Mouse (Mus musculus) lung, embryonic 16.5 days (tissue): Measurements from ENCODE around the gene Gm9903. TPM values are rescaled to one million over a fixed set of nuclear protein-coding genes. Genes with fewer than 3 reads are reported as not detected.
A peak's percentile ranks its signal among the peaks of the same experiment; 100 is the strongest.

Experiments
- ATAC-seq: fragments of 200-750 bp; cut with Nextera tagmentation; 2 replicates; pipeline ENCODE4 v1.8.0; 2017; ENCODE audit warnings: low read depth, mild to moderate bottlenecking, moderate library complexity
- H3K27ac ChIP-seq: fragments of 300-500 bp; sonication (generic); 2 replicates; pipeline ENCODE4 v1.5.1; 2014; ENCODE audit warnings: mild to moderate bottlenecking, control low read depth, low read length
- H3K27me3 ChIP-seq: fragments of 300-500 bp; sonication (generic); 2 replicates; pipeline ENCODE4 v1.6.1; 2014; ENCODE audit warnings: low read depth, low read length, mixed read lengths; ENCODE audit not compliant: control insufficient read depth, insufficient read depth
- H3K36me3 ChIP-seq: fragments of 300-500 bp; sonication (generic); 2 replicates; pipeline ENCODE4 v1.6.1; 2014; ENCODE audit warnings: low read length; ENCODE audit not compliant: control insufficient read depth, insufficient read depth
- H3K4me1 ChIP-seq: fragments of 300-500 bp; sonication (generic); replicated peaks from 2 replicates; pipeline ENCODE4 v1.6.1; 2014; ENCODE audit warnings: low read length, mixed read lengths; ENCODE audit not compliant: control insufficient read depth, insufficient read depth
- H3K4me2 ChIP-seq: fragments of 300-500 bp; sonication (generic); 2 replicates; pipeline ENCODE4 v1.6.1; 2014; ENCODE audit warnings: low read depth, low read length, control low read depth
- H3K4me3 ChIP-seq: fragments of 300-500 bp; sonication (generic); 2 replicates; pipeline ENCODE4 v1.5.1; 2014; ENCODE audit warnings: mild to moderate bottlenecking, low read length, control low read depth
- H3K9ac ChIP-seq: fragments of 300-500 bp; sonication (generic); 2 replicates; pipeline ENCODE4 v1.6.1; 2014; ENCODE audit warnings: low read length, control low read depth
- H3K9me3 ChIP-seq: fragments of 300-500 bp; sonication (generic); 2 replicates; pipeline ENCODE4 v1.6.1; 2016; ENCODE audit warnings: low read length; ENCODE audit not compliant: control insufficient read depth
- WGBS: fragments of 180-500 bp; shearing (Covaris S2); extraction: QIAGEN DNeasy Blood & Tissue Kit; methylation state at CpG from one replicate; pipeline ENCODE4 v1.1.7; 2014; 5-methylcytosine and 5-hydroxymethylcytosine counted together
- polyA plus RNA-seq: library from polyadenylated mRNA; unstranded; fragments of >200 nt; fragmentation: Nextera tagmentation; extraction: Ambion mirVana; gene quantifications from 2 replicates; pipeline ENCODE4 v1.2.1, GENCODE M21; 2015

Gm9903 gene
- polyA plus RNA-seq, 1 experiment from 2014 or later, result 0.16 TPM

DNA sequence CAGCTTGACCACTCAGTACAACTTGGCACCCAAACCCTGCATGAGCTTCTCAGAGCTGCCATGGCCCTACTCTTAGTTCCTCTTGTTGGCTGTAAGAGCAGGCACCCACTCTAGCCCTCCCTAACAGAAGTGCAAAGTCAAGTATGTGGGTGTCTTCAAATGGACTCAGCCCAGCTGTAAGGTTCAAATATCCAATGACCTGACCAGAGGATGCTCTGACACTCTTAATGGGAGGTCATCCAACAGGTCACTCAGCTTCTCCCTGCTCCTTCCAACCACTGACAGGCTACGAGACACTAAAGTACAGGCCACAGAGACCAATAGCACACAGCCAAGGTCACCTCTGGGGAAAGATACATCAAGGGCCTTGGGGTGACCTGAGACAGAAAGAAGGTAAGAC, 20.5 kb upstream of the Gm9903 start:
- Histone ChIP-seq H3K9ac (no peak overlapping the region), H3K4me1 (no peaks in the 10 kb centered on the region), H3K4me2 (no peak overlapping the region), H3K27ac (no peak overlapping the region), H3K4me3 (no peak overlapping the region), H3K27me3 (no peaks in the 10 kb centered on the region), H3K36me3 (peaks cover 7% of the 10 kb centered on the region; the same call in 1 of the 2 replicates), H3K9me3 (no peaks in the 10 kb centered on the region)
- ATAC-seq, result no peak
- WGBS, result 74% methylated on average over 1 of the region's 1 CpGs

DNA sequence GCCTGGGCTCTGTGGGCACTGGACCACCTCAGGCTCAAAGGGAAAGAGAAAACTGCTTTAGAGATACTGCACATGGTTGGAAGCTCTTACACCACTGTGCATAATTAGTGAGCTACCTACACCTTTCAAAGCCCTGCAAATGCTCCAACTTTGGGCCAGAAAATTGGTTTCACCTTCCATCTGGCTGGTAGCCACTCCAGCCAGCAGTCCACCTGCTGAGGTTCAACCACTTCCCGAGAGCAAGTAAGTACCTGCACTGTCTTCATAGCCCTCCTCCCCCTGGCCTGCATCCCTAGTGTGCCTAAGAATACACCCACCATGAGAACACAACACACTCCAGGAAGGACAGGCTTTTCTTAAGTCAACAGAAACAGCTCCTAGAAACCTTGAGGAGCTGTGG, 17.9 kb upstream of the Gm9903 start:
- 86% methylated on average over 1 of the region's 1 CpGs for WGBS
- Histone ChIP-seq H3K9me3 (no peaks in the 10 kb centered on the region), H3K9ac (no peak overlapping the region), H3K4me3 (no peak overlapping the region), H3K27ac (no peak overlapping the region), H3K4me1 (no peaks in the 10 kb centered on the region), H3K27me3 (no peaks in the 10 kb centered on the region), H3K36me3 (peaks cover 10% of the 10 kb centered on the region; the same call in 1 of the 2 replicates), H3K4me2 (no peak overlapping the region)
- no peak for ATAC-seq

DNA sequence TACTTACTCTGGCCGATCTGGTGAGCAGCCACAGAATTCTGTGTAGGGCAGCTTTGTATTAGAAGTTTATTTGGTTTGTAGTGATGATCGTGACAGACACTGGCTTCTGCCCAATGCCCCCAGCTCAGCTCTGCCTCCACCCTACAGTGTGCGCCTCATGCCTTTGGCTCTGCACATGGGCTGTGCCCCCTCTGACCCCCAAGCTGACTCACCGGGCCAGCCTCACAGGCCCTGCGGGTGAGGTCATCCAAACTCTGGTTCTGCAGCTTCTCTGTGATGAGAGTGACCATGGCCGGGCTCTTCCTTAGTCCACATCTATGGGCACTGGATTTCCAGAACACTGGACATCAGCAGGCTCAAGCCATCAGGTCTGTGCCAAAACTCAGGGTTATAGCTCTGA, 15.3 kb upstream of the Gm9903 start:
- no peak overlapping the region for H3K9ac ChIP-seq
- H3K27ac ChIP-seq, result no peak overlapping the region
- ATAC-seq, result no peak
- no peak overlapping the region for H3K4me2 ChIP-seq
- 83% methylated on average over 6 of the region's 6 CpGs for WGBS
- no peaks in the 10 kb centered on the region for H3K4me1 ChIP-seq
- no peak overlapping the region for H3K4me3 ChIP-seq
- H3K27me3 ChIP-seq, result no peaks in the 10 kb centered on the region
- H3K36me3 ChIP-seq, result peaks cover 5% of the 10 kb centered on the region; the same call in 1 of the 2 replicates
- H3K9me3 ChIP-seq, result no peaks in the 10 kb centered on the region

DNA sequence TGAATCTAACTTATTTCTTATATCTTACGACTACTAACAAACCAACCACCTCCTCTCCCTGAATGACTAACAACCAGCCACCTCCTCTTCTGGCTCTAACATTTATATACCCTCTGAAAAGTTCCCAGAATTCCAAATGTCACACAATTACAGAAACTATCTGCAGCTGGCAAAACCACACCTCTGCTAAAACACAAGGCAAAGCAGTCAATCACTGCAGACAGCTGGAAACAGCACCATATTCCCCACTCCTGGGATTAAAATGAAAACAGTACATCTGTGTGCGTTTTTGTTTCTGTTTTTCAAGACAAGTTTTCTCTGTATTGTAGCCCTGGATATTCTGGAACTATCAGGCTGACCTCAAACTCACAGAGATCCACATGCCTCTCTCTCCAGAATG, 7.1 kb upstream of the Gm9903 start:
- Histone ChIP-seq H3K27me3 (no peaks in the 10 kb centered on the region), H3K4me3 (no peak overlapping the region), H3K4me1 (peaks cover under 1% of the 10 kb centered on the region; the same call in 1 of the 2 replicates), H3K36me3 (no peaks in the 10 kb centered on the region), H3K9me3 (no peaks in the 10 kb centered on the region), H3K9ac (no peak overlapping the region), H3K27ac (no peak overlapping the region), H3K4me2 (no peak overlapping the region)
- 90% methylated on average over 2 of the region's 2 CpGs for WGBS
- no peak for ATAC-seq

DNA sequence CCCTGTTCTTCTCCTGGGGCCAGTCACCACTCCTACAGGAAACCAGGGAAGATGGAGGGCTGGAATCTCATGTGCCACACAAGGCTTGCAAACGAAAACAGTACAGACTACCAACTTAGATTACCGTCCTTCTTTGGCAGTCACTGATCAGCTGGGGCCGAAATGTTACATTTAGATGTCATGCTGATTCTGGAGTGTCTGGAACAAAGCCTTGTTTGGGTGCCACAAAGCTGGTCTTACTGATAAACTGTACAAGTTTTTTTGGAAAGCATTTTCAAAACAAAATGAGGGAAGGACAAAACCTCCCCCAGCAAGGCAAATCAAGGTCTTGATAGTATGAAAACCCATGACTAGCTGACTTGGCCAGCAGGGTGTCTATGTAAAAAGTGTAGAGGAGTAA, 6.0 kb upstream of the Gm9903 start:
- ATAC-seq, result no peak
- Histone ChIP-seq H3K4me3 (no peak overlapping the region), H3K27ac (no peak overlapping the region), H3K9me3 (no peaks in the 10 kb centered on the region), H3K27me3 (no peaks in the 10 kb centered on the region), H3K4me2 (no peak overlapping the region), H3K9ac (no peak overlapping the region), H3K4me1 (peaks cover 7% of the 10 kb centered on the region), H3K36me3 (no peaks in the 10 kb centered on the region)
- 66% methylated on average over 3 of the region's 3 CpGs for WGBS

DNA sequence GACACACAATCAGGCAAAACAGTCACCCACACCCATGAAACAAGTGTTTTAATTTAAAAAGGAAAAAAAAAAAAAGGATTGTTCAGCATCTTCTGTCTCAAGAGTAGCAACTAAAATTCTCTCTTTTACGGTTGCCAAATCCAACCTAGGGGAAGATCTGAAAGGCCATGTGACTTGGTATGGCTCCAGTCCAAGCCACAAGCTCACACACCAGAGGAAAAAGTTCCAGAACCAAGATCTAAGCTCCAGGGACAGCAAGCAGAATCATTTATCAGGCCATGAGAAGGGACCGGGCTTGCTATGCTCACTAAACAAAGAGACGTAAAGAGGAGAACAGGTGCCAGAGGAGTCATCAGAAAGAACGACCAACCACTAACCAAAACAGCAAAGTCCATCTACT, 1.8 kb upstream of the Gm9903 start:
- Histone ChIP-seq H3K27ac (no peak overlapping the region), H3K4me1 (peaks cover 10% of the 10 kb centered on the region), H3K36me3 (no peaks in the 10 kb centered on the region), H3K4me3 (peak overlapping the region; percentile 81), H3K4me2 (peak overlapping the region; percentile 85), H3K9me3 (no peaks in the 10 kb centered on the region), H3K9ac (peak overlapping the region; percentile 41; the same call in 1 of the 2 replicates), H3K27me3 (no peaks in the 10 kb centered on the region)
- no peak for ATAC-seq
- WGBS, result 21% methylated on average over 4 of the region's 4 CpGs

DNA sequence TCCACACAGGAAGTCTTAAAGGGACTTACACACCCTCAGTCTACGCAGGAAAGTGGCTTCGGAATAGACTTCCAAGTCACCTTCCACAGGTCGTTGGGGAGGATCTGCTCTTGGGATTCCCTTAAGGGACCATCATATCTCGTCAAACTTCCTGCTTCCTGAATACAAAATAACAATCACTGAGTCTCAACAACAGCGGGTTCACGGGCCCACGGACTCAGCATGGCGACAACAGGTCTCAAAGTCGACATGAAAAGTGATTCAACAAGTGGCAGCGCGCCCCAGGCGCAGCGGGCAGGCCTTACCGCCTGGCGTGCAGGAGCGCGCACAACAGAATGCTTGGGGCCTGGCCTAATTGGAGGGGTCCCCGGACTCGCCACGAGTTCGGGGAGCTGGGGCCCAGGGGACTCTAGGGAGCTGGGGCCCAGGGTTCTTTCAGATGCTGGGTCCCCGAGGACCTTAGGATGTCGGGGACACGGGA, 865 bp upstream of the Gm9903 start:
- Histone ChIP-seq H3K27me3 (no peaks in the 10 kb centered on the region), H3K9ac (peak overlapping the region; percentile 88), H3K4me2 (peak overlapping the region; percentile 85), H3K9me3 (no peaks in the 10 kb centered on the region), H3K36me3 (no peaks in the 10 kb centered on the region), H3K4me3 (peak overlapping the region; percentile 81), H3K4me1 (peaks cover 10% of the 10 kb centered on the region), H3K27ac (peak overlapping the region; percentile 86)
- peak; percentile 37; the same call in 1 of the 2 replicates for ATAC-seq
- WGBS, result under 1% methylated on average over 23 of the region's 24 CpGs

DNA sequence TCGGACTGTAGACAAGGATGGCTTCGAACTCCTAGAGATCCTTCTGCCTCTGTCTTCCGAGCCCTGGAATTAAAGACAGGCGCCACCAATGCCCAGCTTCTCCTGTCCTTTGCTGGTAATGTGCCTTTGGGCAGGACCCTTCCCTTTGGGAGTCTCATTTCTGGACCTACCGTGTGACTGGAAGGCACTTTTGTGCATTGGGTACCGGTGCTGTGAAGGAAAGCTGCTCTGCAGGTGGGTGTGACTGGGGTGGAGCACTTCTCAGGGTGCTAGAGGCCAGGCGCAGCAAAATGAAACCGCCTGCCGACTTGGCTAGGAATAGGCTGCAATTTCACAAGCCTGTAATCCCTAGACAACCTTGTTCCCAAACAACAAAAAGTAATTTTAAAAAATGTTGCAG, 336 bp downstream of the Gm9903 start:
- Histone ChIP-seq H3K4me2 (peak overlapping the region; percentile 71), H3K27ac (peak overlapping the region; percentile 43), H3K9me3 (no peaks in the 10 kb centered on the region), H3K36me3 (no peaks in the 10 kb centered on the region), H3K27me3 (no peaks in the 10 kb centered on the region), H3K4me3 (peak overlapping the region; percentile 81), H3K4me1 (peaks cover 10% of the 10 kb centered on the region), H3K9ac (peak overlapping the region; percentile 61)
- ATAC-seq, result peak; percentile 43
- WGBS, result 2% methylated on average over 9 of the region's 9 CpGs

DNA sequence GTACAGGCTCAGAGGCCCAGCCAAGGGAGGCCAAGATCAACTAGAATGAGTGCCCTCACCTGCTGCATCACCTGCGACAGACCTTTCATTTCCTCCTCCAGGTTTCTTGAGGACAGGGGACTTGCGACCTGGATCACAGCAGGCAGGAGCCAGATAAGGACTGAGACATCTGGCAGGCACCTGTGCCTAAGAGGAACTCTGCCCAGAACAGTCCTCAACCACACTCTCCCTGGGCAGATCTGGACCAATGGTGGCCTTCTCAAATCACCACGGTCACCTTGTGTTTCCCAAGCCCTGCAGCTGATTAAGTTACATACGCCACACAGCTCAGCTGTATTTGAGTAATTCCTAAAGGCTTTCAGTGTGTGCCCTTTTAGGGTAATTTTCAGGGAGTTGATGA, 890 bp downstream of the Gm9903 start:
- Histone ChIP-seq H3K4me2 (peak overlapping the region; percentile 71; the same call in 1 of the 2 replicates), H3K36me3 (no peaks in the 10 kb centered on the region), H3K27me3 (no peaks in the 10 kb centered on the region), H3K4me1 (peaks cover 10% of the 10 kb centered on the region), H3K9me3 (no peaks in the 10 kb centered on the region), H3K27ac (no peak overlapping the region), H3K9ac (no peak overlapping the region), H3K4me3 (no peak overlapping the region)
- no peak for ATAC-seq
- 51% methylated on average over 4 of the region's 4 CpGs for WGBS

DNA sequence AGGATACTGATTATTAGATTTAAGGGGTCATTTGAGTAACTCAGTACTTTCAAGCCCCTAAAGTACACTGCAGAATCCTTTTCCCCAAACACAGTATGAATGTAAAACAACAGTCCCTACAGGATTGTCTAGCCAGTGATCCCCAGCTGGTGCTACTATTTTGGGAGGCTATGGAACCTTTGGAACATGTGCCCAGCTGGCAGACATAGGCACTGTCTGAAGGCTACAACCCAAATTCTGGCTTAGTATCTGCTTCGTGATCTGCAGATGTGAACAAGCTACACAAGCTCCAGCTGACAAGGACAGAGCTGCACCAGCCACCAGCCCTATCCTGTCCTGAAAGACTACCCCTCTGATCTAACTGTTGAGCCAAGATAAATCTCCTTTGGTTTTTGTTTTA, 2.8 kb downstream of the Gm9903 start:
- no peak overlapping the region for H3K27ac ChIP-seq
- no peak overlapping the region for H3K9ac ChIP-seq
- peaks cover under 1% of the 10 kb centered on the region; the same call in 1 of the 2 replicates for H3K36me3 ChIP-seq
- WGBS, result 84% methylated on average over 1 of the region's 1 CpGs
- H3K4me2 ChIP-seq, result no peak overlapping the region
- no peak overlapping the region for H3K4me3 ChIP-seq
- H3K9me3 ChIP-seq, result no peaks in the 10 kb centered on the region
- peaks cover 10% of the 10 kb centered on the region for H3K4me1 ChIP-seq
- no peak for ATAC-seq
- no peaks in the 10 kb centered on the region for H3K27me3 ChIP-seq
